Mouse (Mus musculus) B cell, adult 2 months (primary cell): Measurements from ENCODE around the gene Rab12.

Experiments
- DNase-seq, 2 experiments: peaks; one replicate each; pipeline ENCODE4 v3.0.0; 2022

Gene Rab12

GRCm38 (mm10) chr17:66498598-66498997 is 20.9 kb downstream of the Rab12 start:
- no peak for DNase-seq

GRCm38 (mm10) chr17:66496589-66496988 is 22.9 kb downstream of the Rab12 start:
- DNase-seq = no peak

- peak; percentile 51 to 56 for DNase-seq
Measured at GRCm38 (mm10) chr17:66490022-66490601, 29.4 kb downstream of the Rab12 start.

GRCm38 (mm10) chr17:66486576-66486975 is 33.0 kb downstream of the Rab12 start:
- no peak for DNase-seq

- peak; percentile 66 to 68 for DNase-seq
Measured at GRCm38 (mm10) chr17:66485742-66486141, 33.8 kb downstream of the Rab12 start.

- no peak for DNase-seq
Measured at GRCm38 (mm10) chr17:66484965-66485364, 34.6 kb downstream of the Rab12 start.

GRCm38 (mm10) chr17:66483651-66484454 is 35.7 kb downstream of the Rab12 start:
- DNase-seq = no peak

GRCm38 (mm10) chr17:66481295-66481694 is 38.2 kb downstream of the Rab12 start:
- no peak for DNase-seq

- DNase-seq = no peak
Measured at GRCm38 (mm10) chr17:66480491-66481278, 38.8 kb downstream of the Rab12 start.

GRCm38 (mm10) chr17:66479813-66480490 is 39.6 kb downstream of the Rab12 start:
- no peak for DNase-seq

GRCm38 (mm10) chr17:66479311-66479710 is 40.2 kb downstream of the Rab12 start:
- no peak for DNase-seq

GRCm38 (mm10) chr17:66473205-66473604 is 46.3 kb downstream of the Rab12 start:
- no peak for DNase-seq

- DNase-seq = no peak
Measured at GRCm38 (mm10) chr17:66471775-66472174, 47.8 kb downstream of the Rab12 start.

GRCm38 (mm10) chr17:66471252-66471651 is 48.3 kb downstream of the Rab12 start:
- DNase-seq = no peak

GRCm38 (mm10) chr17:66470020-66470419 is 49.5 kb downstream of the Rab12 start:
- DNase-seq = no peak

- no peak for DNase-seq
Measured at GRCm38 (mm10) chr17:66457278-66457677, 62.3 kb downstream of the Rab12 start.

GRCm38 (mm10) chr17:66451143-66451542 is 68.4 kb downstream of the Rab12 start:
- peak; percentile 66 to 70 for DNase-seq

- peak in 1 of 2 experiments; percentile 1 for DNase-seq
Measured at GRCm38 (mm10) chr17:66450526-66451070, 68.9 kb downstream of the Rab12 start.

- DNase-seq = peak; percentile 34 to 45
Measured at GRCm38 (mm10) chr17:66449460-66450341, 69.8 kb downstream of the Rab12 start, which contains the start of gene Mtcl1. Mtcl1 (minus strand) TSS chr17:66449750.

- peak; percentile 22 to 32 for DNase-seq
Measured at GRCm38 (mm10) chr17:66448421-66449405, 70.8 kb downstream of the Rab12 start.
